Mouse (Mus musculus) brain, embryonic 14.5 days (tissue): ENCODE results near the gene Bcorl1.

Source experiments
- CTCF ChIP-seq: fragments of 200-500 bp; IDR thresholded peaks from 2 replicates; pipeline ENCODE4 v1.5.1; 2012; ENCODE audit warnings: inconsistent platforms, mild to moderate bottlenecking, moderate library complexity, borderline replicate concordance; ENCODE audit not compliant: insufficient read depth, insufficient read length; ENCODE audit errors: extremely low read depth
- POLR2A ChIP-seq: fragments of 200-500 bp; IDR thresholded peaks from 2 replicates; pipeline ENCODE4 v1.6.1; 2012; ENCODE audit warnings: mild to moderate bottlenecking, inconsistent platforms, borderline replicate concordance; ENCODE audit not compliant: poor library complexity, insufficient read depth, insufficient read length, severe bottlenecking; ENCODE audit errors: extremely low read depth

DNA sequence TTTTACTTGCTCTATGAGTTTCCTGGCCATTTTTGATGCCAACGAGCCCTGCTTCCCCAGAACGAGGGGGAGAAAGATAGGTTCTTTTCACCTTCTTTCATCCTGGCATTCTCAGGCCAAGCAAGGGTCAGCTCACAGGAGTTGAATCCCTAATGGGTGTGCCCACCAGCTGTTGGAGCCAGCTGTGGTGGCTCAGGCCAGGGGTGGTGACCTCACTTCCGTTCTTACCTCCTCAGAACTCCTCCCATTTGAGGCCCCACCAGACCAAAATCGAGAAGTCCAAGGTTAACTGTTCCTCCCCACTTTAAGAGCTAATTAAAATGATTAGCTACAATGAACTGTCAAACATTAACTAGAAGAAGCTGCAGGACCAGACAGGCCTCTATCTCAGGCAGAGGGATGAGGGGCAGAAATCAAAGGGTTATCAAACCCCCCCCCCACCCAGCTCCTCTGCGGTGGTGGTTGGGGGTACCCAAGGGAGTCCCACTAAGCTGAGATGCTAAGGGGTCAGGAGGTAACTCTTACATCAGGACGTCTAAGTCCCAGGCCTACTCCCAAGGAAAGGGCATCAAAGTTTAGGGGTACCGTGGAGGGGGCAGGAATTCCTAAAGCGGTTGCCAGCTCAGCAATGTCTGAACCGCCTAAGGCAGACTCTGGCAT, 111.2 kb downstream of the Bcorl1 start:
- TF ChIP-seq CTCF (no peak), POLR2A (no peak)
